Mouse (Mus musculus) limb, embryonic 15.5 days (tissue): ENCODE measurements around the gene Sos1. TPM values are rescaled to one million over a fixed set of nuclear protein-coding genes. Genes with fewer than 3 reads are reported as not detected.

Experiments
- ATAC-seq: fragments of 200-750 bp; cut with Nextera tagmentation; 2 replicates; pipeline ENCODE4 v1.8.0; 2017; ENCODE audit warnings: low read depth, moderate TSS enrichment; ENCODE audit not compliant: insufficient number of reproducible peaks, low FRiP score, low TSS enrichment
- H3K27ac ChIP-seq: fragments of 300-500 bp; sonication (generic); 2 replicates; pipeline ENCODE4 v1.5.1; 2015; ENCODE audit warnings: moderate library complexity, mild to moderate bottlenecking, inconsistent platforms
- H3K27me3 ChIP-seq: fragments of 300-500 bp; sonication (generic); 2 replicates; pipeline ENCODE4 v1.6.1; 2015; ENCODE audit warnings: inconsistent platforms
- H3K36me3 ChIP-seq: fragments of 300-500 bp; sonication (generic); 2 replicates; pipeline ENCODE4 v1.6.1; 2015; ENCODE audit warnings: inconsistent platforms
- H3K4me1 ChIP-seq: fragments of 300-500 bp; sonication (generic); 2 replicates; pipeline ENCODE4 v1.6.1; 2015; ENCODE audit warnings: inconsistent platforms
- H3K4me2 ChIP-seq: fragments of 300-500 bp; sonication (generic); 2 replicates; pipeline ENCODE4 v1.6.1; 2015; ENCODE audit warnings: mild to moderate bottlenecking, inconsistent platforms
- H3K4me3 ChIP-seq: fragments of 300-500 bp; sonication (generic); 2 replicates; pipeline ENCODE4 v1.5.1; 2015; ENCODE audit warnings: mild to moderate bottlenecking, inconsistent platforms
- H3K9ac ChIP-seq: fragments of 300-500 bp; sonication (generic); 2 replicates; pipeline ENCODE4 v1.6.1; 2015; ENCODE audit warnings: inconsistent platforms
- H3K9me3 ChIP-seq: fragments of 300-500 bp; sonication (generic); 2 replicates; pipeline ENCODE4 v1.6.1; 2016; ENCODE audit warnings: inconsistent platforms
- WGBS: fragments of 180-500 bp; shearing (Covaris S2); methylation state at CpG from one replicate; pipeline ENCODE4 v1.1.7; 2015; 5-methylcytosine and 5-hydroxymethylcytosine counted together
- polyA plus RNA-seq: library from polyadenylated mRNA; unstranded; fragments of >200 nt; fragmentation: Nextera tagmentation; extraction: Ambion mirVana; gene quantifications from 2 replicates; pipeline ENCODE4 v1.2.1, GENCODE M21; 2015

Sos1 gene
- 3.1 and 4.8 TPM in 2 replicates for polyA plus RNA-seq

DNA sequence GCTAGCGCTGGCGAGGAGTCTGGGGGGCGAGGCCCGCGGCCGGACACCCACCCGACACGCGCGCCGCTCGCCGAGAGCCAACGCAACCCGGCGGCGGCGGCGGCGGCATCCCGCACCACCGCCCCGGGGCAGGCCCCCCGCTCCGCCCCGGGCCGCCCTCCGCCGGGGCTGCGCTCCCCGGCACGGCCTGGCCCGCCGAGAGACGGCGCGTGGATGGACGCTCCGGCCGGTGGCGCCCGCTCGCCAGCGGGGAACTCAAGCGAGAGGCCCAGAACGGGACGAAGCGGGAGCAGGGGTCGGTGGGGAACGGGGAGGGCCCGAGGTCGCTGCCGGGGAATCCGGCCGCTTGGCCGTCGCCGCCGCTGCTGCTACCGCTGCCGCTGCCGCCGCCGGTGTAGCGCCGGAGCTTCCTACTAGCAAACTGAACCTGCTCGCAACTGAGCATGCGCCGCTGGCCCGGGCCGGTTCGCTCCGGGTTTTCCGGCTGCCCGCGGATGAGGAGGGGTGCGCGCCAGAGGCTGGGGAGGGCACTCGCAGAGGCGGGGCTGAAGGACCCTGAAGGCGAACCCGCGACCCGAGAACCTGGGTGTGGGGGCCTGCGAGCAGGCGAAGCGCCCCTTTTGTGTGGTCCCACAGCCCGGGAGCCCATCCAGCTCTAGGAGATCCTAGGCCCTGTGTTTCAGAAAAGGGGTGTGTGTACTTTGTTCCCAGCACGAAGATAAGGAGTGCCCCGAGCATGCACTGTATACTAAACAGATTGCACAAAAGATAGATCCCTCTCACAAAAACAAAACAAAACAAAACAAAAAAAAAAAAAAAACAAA is at the start of gene Sos1:
Gene Sos1, minus strand, starts transcription at position 423 of the 824 bp plus-strand sequence.
- under 1% methylated on average over 84 of the region's 90 CpGs for WGBS
- Histone ChIP-seq H3K27me3 (no peaks in the 10 kb centered on the region), H3K9ac (peak within 1 kb of the TSS; percentile 93)

DNA sequence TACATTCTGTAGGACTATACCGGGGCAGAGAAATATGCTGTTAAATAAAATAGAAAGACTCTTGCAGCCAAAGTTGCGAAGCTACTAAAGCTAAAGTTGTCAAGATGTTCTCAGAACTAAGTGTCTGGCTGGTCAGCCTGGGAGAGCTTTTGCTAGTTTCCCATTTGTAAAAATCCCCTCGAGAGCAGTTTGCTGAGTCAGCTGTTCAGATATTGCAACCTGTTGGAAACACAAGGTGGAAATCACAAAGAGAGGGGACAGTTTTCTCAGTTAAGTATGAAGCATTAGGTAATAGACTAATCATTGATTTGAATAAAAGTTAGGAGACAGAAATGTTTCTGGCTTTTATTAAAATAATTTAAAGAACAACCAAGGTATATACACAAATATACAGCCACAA is 43.0 kb upstream of the Sos1 start:
- Histone ChIP-seq H3K9me3 (no peaks in the 10 kb centered on the region), H3K4me3 (no peak overlapping the region), H3K9ac (no peak overlapping the region), H3K27ac (no peak overlapping the region), H3K27me3 (no peaks in the 10 kb centered on the region), H3K36me3 (no peaks in the 10 kb centered on the region), H3K4me2 (no peak overlapping the region), H3K4me1 (no peaks in the 10 kb centered on the region)
- WGBS = 77% methylated on average over 3 of the region's 3 CpGs
- no peak for ATAC-seq

More for the DNA sequence above, at the start of gene Sos1:
- Histone ChIP-seq H3K27ac (peak within 1 kb of the TSS; percentile 96), H3K9me3 (no peaks in the 10 kb centered on the region), H3K4me3 (peak within 1 kb of the TSS; percentile 94), H3K4me1 (peaks cover 21% of the 10 kb centered on the region), H3K36me3 (0 out of 2 replicates have a peak, but pooled peaks cover 3% of the 10 kb centered on the region), H3K4me2 (peak within 1 kb of the TSS; percentile 70)
- peak; percentile 85 for ATAC-seq

DNA sequence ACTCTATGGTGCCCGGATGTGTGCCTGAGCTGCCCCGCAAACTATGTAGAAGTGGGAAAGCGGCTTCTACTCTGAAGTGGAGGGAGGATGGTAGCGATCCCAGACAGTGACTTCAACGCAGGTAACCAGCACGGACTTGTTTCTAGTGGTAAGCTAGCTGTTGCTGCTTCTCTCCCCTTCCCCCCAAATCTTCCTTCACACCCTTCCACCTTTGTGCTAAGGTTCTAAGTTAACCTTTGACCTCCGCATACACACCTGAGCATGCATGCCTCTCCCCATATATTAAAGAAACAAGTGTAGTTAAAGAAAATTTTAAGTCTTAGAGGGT is 41.9 kb upstream of the Sos1 start:
- no peak for ATAC-seq
- Histone ChIP-seq H3K9me3 (no peaks in the 10 kb centered on the region), H3K4me1 (no peaks in the 10 kb centered on the region), H3K27ac (no peak overlapping the region), H3K4me2 (no peak overlapping the region), H3K9ac (no peak overlapping the region), H3K4me3 (no peak overlapping the region), H3K27me3 (no peaks in the 10 kb centered on the region), H3K36me3 (no peaks in the 10 kb centered on the region)
- 66% methylated on average over 7 of the region's 7 CpGs for WGBS

DNA sequence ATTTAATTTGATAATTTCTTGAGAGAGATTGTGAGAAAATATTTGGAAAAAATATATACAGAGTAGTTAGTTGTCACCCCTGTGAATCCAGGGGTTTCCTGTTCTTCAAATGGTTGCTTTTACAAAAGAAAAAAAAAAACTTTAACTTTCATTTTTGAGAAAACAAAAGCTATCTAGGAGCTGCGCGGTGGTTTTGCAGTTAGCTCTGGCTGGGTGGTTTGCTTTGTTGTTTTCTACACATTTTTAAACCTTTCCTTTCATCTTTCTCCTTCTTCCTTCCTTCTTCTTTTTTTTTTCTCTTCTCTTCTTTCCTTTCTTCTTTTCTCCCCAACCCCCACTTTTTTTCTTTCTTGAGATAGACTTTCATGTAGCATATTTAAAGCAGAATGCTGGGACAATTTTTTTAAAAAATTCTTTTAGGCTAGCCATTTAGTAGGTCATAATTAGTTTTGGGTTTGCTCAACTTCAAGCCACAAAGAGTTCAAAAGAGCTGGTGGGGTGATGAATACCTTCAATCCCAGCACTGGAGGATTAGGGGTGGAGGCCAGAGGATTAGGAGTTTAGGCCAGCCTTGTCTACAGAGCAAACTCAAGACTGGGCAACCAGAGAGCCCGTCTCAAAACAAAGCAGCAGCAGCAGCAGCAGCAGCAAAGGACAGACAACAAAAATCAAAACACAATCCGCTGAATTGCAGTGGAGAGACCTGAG is 41.4 kb upstream of the Sos1 start:
- no peak for ATAC-seq
- no peaks in the 10 kb centered on the region for H3K9me3 ChIP-seq
- no peak overlapping the region for H3K4me3 ChIP-seq
- H3K36me3 ChIP-seq = no peaks in the 10 kb centered on the region
- H3K4me2 ChIP-seq = no peak overlapping the region
- no peaks in the 10 kb centered on the region for H3K4me1 ChIP-seq
- WGBS = 72% methylated on average over 4 of the region's 4 CpGs
- H3K9ac ChIP-seq = no peak overlapping the region
- no peaks in the 10 kb centered on the region for H3K27me3 ChIP-seq
- H3K27ac ChIP-seq = no peak overlapping the region

DNA sequence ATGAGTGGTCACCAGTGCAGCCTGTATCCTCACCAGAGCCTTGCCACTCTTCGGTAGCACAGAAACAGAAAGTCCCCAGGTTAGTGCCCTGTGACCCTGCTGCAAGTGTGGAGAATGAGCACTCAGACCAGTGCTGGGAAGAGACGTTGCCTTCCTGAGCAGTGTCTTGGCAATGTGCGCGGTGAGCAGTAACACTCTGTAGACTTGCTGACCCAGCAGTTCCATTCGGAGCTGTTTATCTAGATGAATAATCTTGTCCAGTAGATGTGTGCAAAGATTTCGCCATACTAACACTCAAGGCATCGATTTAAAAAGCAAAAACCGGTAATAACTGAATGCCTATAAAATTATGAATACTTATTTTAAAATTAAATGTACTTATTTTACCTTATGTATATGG is 40.3 kb upstream of the Sos1 start:
- Histone ChIP-seq H3K4me1 (no peaks in the 10 kb centered on the region), H3K36me3 (no peaks in the 10 kb centered on the region), H3K9me3 (no peaks in the 10 kb centered on the region), H3K4me2 (no peak overlapping the region), H3K4me3 (no peak overlapping the region), H3K9ac (no peak overlapping the region), H3K27ac (no peak overlapping the region), H3K27me3 (no peaks in the 10 kb centered on the region)
- WGBS = 80% methylated on average over 8 of the region's 8 CpGs
- no peak for ATAC-seq

DNA sequence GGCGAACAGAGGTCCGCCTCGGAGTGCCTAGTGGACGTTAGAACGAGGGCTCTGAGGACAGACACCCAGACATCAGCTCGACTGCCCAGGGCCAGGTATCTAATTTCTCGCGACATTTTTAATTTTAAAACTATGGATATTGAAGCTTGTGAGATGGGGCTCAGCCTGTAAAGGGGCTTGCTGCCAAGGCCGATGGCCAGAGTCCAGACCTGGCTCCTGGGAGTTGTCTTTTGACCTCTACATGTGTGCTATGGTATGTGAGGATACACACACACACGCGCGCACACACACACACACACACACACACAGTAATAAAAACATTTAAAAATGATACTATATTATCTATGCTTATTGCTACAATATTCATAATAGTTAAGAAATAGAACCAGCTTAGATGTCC is 38.6 kb upstream of the Sos1 start:
- WGBS = 88% methylated on average over 12 of the region's 12 CpGs
- no peak overlapping the region for H3K9ac ChIP-seq
- H3K4me2 ChIP-seq = no peak overlapping the region
- no peaks in the 10 kb centered on the region for H3K27me3 ChIP-seq
- no peak for ATAC-seq
- no peaks in the 10 kb centered on the region for H3K9me3 ChIP-seq
- no peak overlapping the region for H3K4me3 ChIP-seq
- H3K27ac ChIP-seq = no peak overlapping the region
- no peaks in the 10 kb centered on the region for H3K36me3 ChIP-seq
- H3K4me1 ChIP-seq = no peaks in the 10 kb centered on the region

DNA sequence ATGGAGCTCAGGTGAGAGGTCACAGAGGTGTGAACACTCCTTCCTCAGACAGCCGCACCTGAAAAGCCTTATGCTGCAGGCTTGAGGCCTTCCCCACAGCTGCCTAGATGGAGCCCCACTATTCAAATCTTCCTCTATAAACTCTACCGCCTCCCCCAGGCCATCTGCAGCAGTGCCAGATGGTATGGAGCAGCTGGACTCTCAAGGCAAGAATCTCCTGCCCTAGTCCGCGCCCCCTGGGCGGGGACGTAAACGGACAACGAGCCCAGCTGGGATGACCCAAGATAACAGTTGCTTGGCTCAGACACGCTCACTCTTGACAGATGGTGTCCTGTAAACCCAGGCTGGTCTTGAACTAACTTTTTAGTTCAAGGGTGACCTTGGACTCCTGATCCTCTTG is 37.0 kb upstream of the Sos1 start:
- no peak overlapping the region for H3K4me3 ChIP-seq
- H3K9me3 ChIP-seq = no peaks in the 10 kb centered on the region
- H3K27me3 ChIP-seq = no peaks in the 10 kb centered on the region
- no peak overlapping the region for H3K4me2 ChIP-seq
- ATAC-seq = no peak
- H3K4me1 ChIP-seq = no peaks in the 10 kb centered on the region
- no peak overlapping the region for H3K9ac ChIP-seq
- WGBS = 72% methylated on average over 9 of the region's 9 CpGs
- no peaks in the 10 kb centered on the region for H3K36me3 ChIP-seq
- no peak overlapping the region for H3K27ac ChIP-seq

DNA sequence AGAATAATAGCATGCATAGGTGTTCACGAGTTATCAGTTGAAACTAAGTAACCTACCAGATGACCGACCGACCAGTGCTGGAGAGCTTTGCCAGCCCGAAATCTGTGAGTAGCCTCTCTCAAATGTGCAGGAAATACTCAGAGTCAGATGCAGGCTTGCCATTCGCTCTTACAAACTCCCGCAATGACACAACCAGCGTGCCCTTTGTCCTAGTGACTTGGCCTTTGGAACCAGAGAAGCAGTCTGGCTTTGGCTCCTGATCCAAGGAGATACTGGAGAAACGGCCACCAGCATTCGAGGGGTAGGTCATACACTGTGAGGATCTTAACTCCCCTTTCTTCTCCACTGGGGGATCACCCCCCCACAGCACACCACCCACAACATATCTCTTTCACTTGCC is 35.7 kb upstream of the Sos1 start:
- ATAC-seq = no peak
- Histone ChIP-seq H3K4me2 (no peak overlapping the region), H3K36me3 (no peaks in the 10 kb centered on the region), H3K4me3 (no peak overlapping the region), H3K9ac (no peak overlapping the region), H3K27me3 (no peaks in the 10 kb centered on the region), H3K27ac (no peak overlapping the region), H3K4me1 (no peaks in the 10 kb centered on the region), H3K9me3 (no peaks in the 10 kb centered on the region)
- 89% methylated on average over 9 of the region's 9 CpGs for WGBS

DNA sequence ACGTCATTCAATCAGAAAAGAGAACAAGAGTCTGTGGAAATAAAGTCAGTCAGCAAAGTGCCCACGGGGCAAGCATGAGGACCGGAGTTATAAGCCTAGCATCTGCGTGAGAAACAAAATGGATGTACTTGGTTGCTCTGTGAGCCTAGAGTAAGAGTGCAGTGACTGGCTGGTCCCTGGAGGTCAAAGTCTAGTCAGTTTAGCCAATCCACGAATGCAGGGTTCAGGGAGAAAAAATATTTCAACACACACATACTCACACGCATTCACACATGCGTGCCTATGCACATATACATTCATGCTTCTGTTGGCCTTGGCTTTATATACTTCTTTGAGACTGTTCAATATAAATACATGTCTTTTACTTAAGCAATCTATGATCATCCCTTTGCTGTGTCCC is 35.3 kb upstream of the Sos1 start:
- Histone ChIP-seq H3K27me3 (no peaks in the 10 kb centered on the region), H3K36me3 (no peaks in the 10 kb centered on the region), H3K4me1 (no peaks in the 10 kb centered on the region), H3K4me2 (no peak overlapping the region), H3K27ac (no peak overlapping the region), H3K9ac (no peak overlapping the region), H3K4me3 (no peak overlapping the region), H3K9me3 (no peaks in the 10 kb centered on the region)
- ATAC-seq = no peak
- 89% methylated on average over 7 of the region's 7 CpGs for WGBS

DNA sequence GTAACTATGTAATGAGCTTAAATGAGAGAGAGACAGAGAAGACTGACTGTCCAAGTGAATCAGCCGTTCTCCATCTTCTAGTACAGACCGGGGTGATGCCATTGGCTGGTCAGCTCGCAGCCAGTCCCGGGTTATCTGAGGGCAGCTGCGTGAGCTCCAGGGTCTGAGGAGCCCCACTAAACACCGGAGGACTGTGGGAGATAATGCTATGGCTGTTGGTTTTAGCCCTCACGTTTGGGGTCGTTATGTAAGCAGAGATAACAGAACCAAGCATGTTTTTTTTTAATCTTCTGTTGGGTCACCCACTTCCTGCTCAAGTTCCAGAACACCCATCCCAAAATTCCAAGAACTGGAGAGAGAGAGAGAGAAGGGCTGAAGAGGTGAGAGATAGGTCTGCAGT is 33.5 kb upstream of the Sos1 start:
- 77% methylated on average over 8 of the region's 8 CpGs for WGBS
- no peak overlapping the region for H3K9ac ChIP-seq
- H3K9me3 ChIP-seq = no peaks in the 10 kb centered on the region
- H3K27ac ChIP-seq = no peak overlapping the region
- H3K27me3 ChIP-seq = no peaks in the 10 kb centered on the region
- H3K4me1 ChIP-seq = no peaks in the 10 kb centered on the region
- no peak for ATAC-seq
- no peaks in the 10 kb centered on the region for H3K36me3 ChIP-seq
- no peak overlapping the region for H3K4me2 ChIP-seq
- H3K4me3 ChIP-seq = no peak overlapping the region

DNA sequence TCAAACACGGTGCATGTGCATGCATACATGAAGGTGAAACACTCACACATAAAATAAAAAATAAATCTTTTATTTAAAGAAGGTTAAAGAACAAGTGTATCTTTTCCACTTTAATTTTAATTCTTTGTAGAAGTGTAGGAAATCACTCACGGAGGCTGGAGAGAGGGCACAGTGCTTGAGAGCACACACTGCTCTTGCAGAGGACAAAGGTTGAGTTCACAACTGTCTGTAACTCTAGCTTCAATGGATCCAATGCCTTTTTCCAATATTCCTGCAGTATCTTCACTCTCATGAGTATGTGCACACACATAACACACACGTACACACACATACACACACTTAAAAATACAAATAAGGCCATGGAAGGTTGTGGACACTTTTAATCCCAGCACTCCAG is 30.2 kb upstream of the Sos1 start:
- WGBS = 80% methylated on average over 3 of the region's 3 CpGs
- H3K9me3 ChIP-seq = no peaks in the 10 kb centered on the region

More for the DNA sequence above, 30.2 kb upstream of the Sos1 start:
- H3K4me3 ChIP-seq = no peak overlapping the region
- H3K27me3 ChIP-seq = no peaks in the 10 kb centered on the region
- no peak for ATAC-seq
- no peak overlapping the region for H3K27ac ChIP-seq
- no peaks in the 10 kb centered on the region for H3K36me3 ChIP-seq
- no peak overlapping the region for H3K9ac ChIP-seq
- no peak overlapping the region for H3K4me2 ChIP-seq
- H3K4me1 ChIP-seq = no peaks in the 10 kb centered on the region
